Mouse (Mus musculus): ENCODE data around the gene Otop3. TPM values are rescaled to one million over a fixed set of nuclear protein-coding genes. Genes with fewer than 3 reads are reported as not detected.

Otop3 gene
- polyA plus RNA-seq, 1 experiment from 2014 or later = not detected

DNA sequence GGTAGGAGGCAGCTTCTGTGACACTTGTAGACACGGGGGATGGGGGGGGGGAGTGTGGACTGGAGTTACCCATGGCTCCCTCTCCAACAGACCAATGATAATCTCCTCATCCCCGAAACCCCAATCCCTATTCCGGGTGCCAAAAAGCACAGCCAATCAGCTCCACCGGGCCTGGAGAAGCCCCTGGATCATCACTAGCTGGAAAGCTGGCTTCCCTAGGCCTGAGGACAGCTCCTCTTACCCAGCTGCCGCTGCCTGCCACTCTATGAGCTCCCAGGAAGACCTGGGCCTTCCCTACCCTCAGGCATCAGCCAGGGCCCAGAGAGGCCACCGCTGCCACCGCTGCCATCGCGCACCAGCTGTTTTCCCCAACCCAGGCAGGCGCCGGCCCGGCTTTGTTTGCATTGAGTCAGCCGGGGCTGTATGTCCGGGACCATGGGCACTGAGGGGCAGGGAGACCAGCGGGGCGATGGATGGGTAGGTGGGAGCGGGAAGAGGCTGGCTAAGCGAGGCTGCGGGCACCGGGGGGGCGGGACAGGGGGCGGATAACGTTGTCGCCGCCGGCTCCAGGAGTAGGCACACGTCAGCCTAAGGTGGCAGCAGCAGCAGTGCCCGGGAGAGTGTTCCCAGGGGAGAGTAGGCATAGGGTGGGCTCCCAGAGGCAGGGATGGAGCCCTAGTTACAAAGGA lies 32.3 kb downstream of the Otop3 start:
- H3K4me3 ChIP-seq = peak overlapping the region; percentile 63
- no peak for ATAC-seq (ENCODE audit: extremely low read depth, insufficient number of reproducible peaks, low FRiP score, low TSS enrichment)

DNA sequence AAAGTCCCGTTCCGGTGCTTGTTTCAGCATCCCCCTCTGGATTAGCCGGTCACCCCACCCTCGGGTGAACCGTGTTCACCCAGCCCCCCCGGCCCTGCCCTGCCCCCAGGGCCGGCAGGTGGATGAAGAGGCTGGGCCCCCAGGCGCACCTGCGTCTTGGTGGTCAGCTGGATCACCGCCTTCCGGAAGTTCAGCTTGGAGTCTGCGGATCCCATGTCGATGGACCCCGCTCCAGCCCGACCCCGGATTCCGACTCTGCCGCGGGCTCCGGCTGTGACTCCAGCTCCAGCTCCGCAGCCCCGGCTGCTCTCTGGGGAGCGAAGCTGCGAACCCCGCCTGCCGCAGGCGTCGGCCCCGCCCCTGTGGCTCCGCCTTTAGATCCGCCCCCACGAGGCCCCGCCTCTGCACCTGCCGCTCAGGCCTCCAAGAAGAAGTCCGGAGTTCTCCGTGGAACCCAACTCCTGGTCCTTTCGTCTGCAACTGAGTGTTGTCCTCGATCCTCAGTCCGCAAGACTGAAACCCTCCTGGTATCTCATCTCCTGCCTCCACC lies 32.9 kb downstream of the Otop3 start, which contains the start of gene Hid1:
Hid1 (minus strand) TSS at position 362 of the 550 bp plus-strand sequence.
- peak; percentile 64 for ATAC-seq (ENCODE audit: extremely low read depth, insufficient number of reproducible peaks, low FRiP score, low TSS enrichment)
- Histone ChIP-seq H3K36me3 (no peaks in the 10 kb centered on the region), H3K9me3 (no peaks in the 10 kb centered on the region), H3K9ac (peak within 1 kb of the TSS; percentile 83), H3K4me2 (peak within 1 kb of the TSS; percentile 95), H3K4me1 (peaks cover 25% of the 10 kb centered on the region), H3K27me3 (replicated peaks) (peaks cover 86% of the 10 kb centered on the region), H3K4me3 (peak within 1 kb of the TSS; percentile 63), H3K27ac (replicated peaks) (0 out of 2 replicates have a peak within 1 kb of the TSS, but pooled peaks have one; percentile 28)
- WGBS = under 1% methylated on average over 39 of the region's 39 CpGs

More for the DNA sequence above, 32.3 kb downstream of the Otop3 start:
- peaks cover 25% of the 10 kb centered on the region for H3K4me1 ChIP-seq
- H3K9ac ChIP-seq = peak overlapping the region; percentile 83
- peak overlapping the region; percentile 95 for H3K4me2 ChIP-seq
- 0 out of 2 replicates have a peak overlapping the region, but pooled peaks have one; percentile 28 for H3K27ac ChIP-seq (replicated peaks)
- WGBS = 3% methylated on average over 27 of the region's 28 CpGs
- H3K27me3 ChIP-seq (replicated peaks) = peaks cover 82% of the 10 kb centered on the region
- H3K9me3 ChIP-seq = no peaks in the 10 kb centered on the region
- no peaks in the 10 kb centered on the region for H3K36me3 ChIP-seq

DNA sequence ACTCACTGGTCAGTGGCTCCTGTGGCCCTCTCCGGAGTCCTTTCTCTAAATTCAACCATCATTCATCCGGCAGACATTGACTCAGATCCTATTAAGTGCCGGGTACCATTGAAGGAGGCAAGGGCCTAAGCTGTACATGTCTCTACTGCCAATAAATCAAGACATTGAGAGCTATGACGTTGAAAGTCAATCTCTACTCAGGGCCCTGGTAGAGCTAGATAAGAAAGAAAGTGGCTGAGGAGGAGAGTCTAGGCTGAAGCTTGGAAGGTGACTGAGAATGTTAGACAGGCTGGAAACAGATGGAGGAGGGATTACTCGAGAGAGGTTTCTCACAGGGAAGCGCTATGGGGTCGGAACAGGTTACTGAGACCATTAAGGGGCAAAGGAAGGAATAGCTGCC lies 35.8 kb downstream of the Otop3 start:
- no peak overlapping the region for H3K4me3 ChIP-seq
- H3K27ac ChIP-seq (replicated peaks) = no peak overlapping the region
- H3K27me3 ChIP-seq (replicated peaks) = peaks cover 94% of the 10 kb centered on the region
- WGBS = 47% methylated on average over 7 of the region's 7 CpGs
- no peak overlapping the region for H3K4me2 ChIP-seq
- no peak overlapping the region for H3K9ac ChIP-seq
- H3K4me1 ChIP-seq = peaks cover 37% of the 10 kb centered on the region
- H3K9me3 ChIP-seq = no peaks in the 10 kb centered on the region
- H3K36me3 ChIP-seq = no peaks in the 10 kb centered on the region
- ATAC-seq (ENCODE audit: extremely low read depth, insufficient number of reproducible peaks, low FRiP score, low TSS enrichment) = no peak

DNA sequence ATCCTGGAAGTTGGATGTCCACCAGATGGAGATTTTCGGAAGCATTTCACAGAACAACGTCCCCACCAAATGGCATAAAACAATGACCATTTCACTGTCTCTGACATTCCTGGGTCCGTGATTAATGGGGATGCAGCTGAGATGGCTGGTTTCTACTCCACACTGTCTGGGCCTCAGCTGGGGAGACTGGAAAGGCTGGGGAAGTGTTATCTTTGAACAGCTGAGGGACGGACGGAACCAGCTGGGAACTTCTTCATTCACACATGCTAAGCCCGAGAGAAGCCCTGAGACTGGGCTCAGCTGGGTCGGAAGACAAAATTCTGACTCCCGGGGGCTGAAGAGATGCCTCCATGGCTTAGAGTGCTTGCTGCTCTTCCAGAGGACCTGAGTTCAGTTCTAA lies 36.8 kb downstream of the Otop3 start:
- no peak for ATAC-seq (ENCODE audit: extremely low read depth, insufficient number of reproducible peaks, low FRiP score, low TSS enrichment)
- Histone ChIP-seq H3K4me1 (peaks cover 31% of the 10 kb centered on the region), H3K36me3 (no peaks in the 10 kb centered on the region), H3K9me3 (no peaks in the 10 kb centered on the region), H3K4me2 (no peak overlapping the region), H3K9ac (no peak overlapping the region), H3K27me3 (replicated peaks) (peaks cover 93% of the 10 kb centered on the region), H3K27ac (replicated peaks) (no peak overlapping the region), H3K4me3 (no peak overlapping the region)
- WGBS = 45% methylated on average over 8 of the region's 8 CpGs

DNA sequence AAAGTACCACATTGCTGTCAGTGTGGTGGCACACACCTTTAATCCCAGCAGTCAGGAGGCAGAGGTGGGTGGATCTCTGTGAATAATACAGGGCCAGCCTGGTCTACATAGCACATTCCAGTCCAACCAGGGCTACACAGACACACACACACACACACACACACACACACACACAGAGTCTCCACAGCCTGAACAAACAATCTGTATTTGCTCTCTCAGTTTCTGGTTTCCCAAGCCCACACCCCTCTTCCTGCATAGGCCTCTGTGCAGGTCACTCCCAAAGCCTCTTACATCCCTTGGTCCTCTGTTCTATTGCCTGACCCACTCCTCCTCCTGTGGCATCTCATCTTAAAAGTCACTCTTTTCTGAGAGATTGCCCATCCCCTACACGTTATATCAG lies 37.5 kb downstream of the Otop3 start:
- Histone ChIP-seq H3K27ac (replicated peaks) (no peak overlapping the region), H3K9ac (no peak overlapping the region), H3K4me1 (peaks cover 24% of the 10 kb centered on the region), H3K36me3 (no peaks in the 10 kb centered on the region), H3K4me2 (no peak overlapping the region), H3K4me3 (no peak overlapping the region), H3K9me3 (no peaks in the 10 kb centered on the region), H3K27me3 (replicated peaks) (peaks cover 90% of the 10 kb centered on the region)
- no peak for ATAC-seq (ENCODE audit: extremely low read depth, insufficient number of reproducible peaks, low FRiP score, low TSS enrichment)
- 37% methylated on average over 1 of the region's 1 CpGs for whole genome bisulfite sequencing

DNA sequence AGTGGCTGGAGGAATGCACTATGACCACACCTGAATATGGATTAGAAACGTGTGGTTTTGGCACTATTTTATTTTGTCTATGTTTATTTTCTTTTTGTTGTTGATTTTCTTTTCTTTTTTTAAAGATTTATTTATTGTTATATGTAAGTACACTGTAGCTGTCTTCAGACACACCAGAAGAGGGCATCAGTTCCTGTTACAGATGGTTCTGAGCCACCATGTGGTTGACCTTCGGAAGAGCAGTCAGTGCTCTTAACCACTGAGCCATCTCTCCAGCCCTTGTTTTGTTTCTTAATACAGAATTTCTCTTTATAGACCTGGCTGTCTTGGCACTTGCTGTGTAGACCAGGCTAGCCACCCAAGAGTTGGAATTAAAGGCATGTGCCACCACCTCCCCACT lies 38.2 kb downstream of the Otop3 start:
- H3K36me3 ChIP-seq = no peaks in the 10 kb centered on the region
- peaks cover 85% of the 10 kb centered on the region for H3K27me3 ChIP-seq (replicated peaks)
- H3K4me3 ChIP-seq = no peak overlapping the region
- H3K27ac ChIP-seq (replicated peaks) = no peak overlapping the region
- ATAC-seq (ENCODE audit: extremely low read depth, insufficient number of reproducible peaks, low FRiP score, low TSS enrichment) = no peak
- H3K4me2 ChIP-seq = no peak overlapping the region
- 39% methylated on average over 2 of the region's 2 CpGs for WGBS
- H3K9me3 ChIP-seq = no peaks in the 10 kb centered on the region
- H3K9ac ChIP-seq = no peak overlapping the region
- H3K4me1 ChIP-seq = peaks cover 17% of the 10 kb centered on the region

DNA sequence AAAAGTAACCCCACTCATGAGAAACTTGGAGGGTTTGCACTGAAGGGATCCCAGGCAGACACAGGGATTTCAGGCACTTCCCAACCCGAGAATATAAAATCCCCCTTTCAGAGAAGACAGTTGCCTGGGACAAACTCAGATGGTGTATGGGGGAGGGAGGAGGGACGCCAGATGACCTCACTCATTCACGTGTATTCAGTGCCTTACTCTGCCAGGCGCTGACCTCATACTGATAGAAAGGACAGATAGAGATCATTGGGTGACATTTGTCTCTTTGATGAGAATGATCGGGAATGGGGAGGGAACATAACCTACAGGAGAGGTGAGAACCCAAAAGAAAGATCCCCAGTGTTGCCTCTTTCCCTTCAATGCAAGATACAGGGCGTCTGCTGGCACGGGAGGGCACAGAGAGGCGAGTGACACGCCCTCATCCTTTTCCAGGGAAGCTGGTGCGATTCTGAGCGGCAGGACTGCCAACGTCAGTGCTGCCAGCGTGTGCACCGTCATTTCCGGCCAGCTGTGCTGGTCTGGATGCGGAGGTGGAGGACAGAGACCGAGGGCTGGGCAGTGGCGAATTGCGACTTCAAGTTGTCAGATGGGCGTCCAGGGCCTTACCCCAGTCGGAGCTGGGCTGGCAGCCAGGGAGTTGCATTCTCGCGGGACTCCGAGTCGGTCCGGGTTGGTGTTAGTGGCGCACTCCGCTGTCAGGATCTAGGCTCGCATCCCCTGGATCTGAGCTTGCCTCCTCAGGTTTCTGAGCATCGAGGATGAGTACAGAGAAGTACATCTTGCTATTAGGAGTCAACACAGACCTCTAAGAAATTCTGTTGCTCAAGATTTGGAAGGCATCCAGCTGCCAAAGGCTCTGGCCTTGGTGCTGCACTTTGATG lies 39.5 kb downstream of the Otop3 start:
- no peak overlapping the region; the same call in 1 of the 2 replicates for H3K27ac ChIP-seq (replicated peaks)

DNA sequence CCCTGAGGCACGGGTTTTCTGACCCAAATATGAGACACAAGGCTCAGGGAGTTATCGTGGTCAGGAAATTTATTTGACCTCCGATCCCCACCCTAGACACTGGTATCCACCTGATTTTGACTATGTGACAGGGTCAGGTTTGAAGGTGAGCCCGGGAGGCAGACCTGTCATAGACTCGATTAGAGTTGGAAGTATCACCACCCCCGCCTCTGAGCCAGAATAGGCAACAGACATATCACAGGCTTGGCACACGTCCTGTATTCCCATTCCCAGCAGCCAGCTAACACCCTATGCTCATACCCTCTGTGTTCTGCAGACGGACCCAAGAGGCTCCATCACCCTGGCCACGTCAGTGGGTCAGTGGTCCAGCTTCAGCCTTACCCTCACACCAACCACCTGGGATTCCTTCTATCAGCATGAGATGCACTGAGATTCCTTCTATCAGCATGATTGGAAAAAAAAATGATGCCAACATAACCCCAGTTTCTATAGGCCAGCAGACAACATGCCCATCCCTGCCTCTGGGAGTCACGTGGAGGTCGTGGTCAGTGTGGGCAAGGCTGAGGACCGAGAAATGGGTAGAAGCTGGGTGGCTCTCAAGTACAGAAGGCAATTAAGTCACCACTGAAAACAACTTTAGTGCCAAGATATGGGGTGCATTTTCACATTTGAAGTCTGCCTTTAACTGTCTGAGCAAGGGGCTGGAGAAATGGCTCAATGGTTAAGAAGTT lies 40.3 kb downstream of the Otop3 start:
- Histone ChIP-seq H3K4me2 (peak overlapping the region; percentile 82), H3K4me1 (peaks cover 16% of the 10 kb centered on the region), H3K36me3 (no peaks in the 10 kb centered on the region), H3K27me3 (replicated peaks) (peaks cover 66% of the 10 kb centered on the region), H3K9ac (peak overlapping the region; percentile 76), H3K27ac (replicated peaks) (no peak overlapping the region; the same call in 1 of the 2 replicates), H3K9me3 (no peaks in the 10 kb centered on the region; the same call in 1 of the 2 replicates), H3K4me3 (peak overlapping the region; percentile 49)
- ATAC-seq (ENCODE audit: extremely low read depth, insufficient number of reproducible peaks, low FRiP score, low TSS enrichment) = no peak
- WGBS = 51% methylated on average over 12 of the region's 12 CpGs

More for the DNA sequence above, 39.5 kb downstream of the Otop3 start:
- Histone ChIP-seq H3K9me3 (no peaks in the 10 kb centered on the region; the same call in 1 of the 2 replicates), H3K27me3 (replicated peaks) (peaks cover 74% of the 10 kb centered on the region), H3K4me2 (peak overlapping the region; percentile 82), H3K4me3 (peak overlapping the region; percentile 49), H3K36me3 (no peaks in the 10 kb centered on the region), H3K4me1 (peaks cover 16% of the 10 kb centered on the region), H3K9ac (peak overlapping the region; percentile 76)
- ATAC-seq (ENCODE audit: extremely low read depth, insufficient number of reproducible peaks, low FRiP score, low TSS enrichment) = no peak; the same call in 1 of the 2 replicates
- 2% methylated on average over 30 of the region's 30 CpGs for WGBS

DNA sequence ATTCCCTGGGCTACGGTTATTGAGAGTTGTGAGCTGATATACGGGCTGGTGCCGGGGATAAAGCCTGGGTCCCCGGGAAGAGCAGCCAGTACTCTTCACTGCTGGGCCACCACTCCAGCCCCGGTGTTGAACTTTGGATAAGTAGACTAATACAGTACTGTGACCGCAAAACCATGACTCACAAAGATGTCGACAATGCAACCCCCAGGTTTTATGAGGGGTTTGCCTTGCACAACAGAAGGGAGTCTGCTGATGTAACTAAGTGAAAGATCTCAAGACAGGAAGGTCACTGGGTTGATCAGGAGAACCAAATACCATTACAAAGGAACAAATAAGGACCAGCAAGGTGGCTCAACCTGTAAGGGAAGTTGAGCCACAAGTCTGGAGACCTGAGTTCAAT lies 42.2 kb downstream of the Otop3 start:
- H3K27me3 ChIP-seq (replicated peaks) = peaks cover 48% of the 10 kb centered on the region
- H3K27ac ChIP-seq (replicated peaks) = no peak overlapping the region
- peaks cover 21% of the 10 kb centered on the region for H3K4me1 ChIP-seq
- H3K9ac ChIP-seq = no peak overlapping the region
- no peak overlapping the region for H3K4me2 ChIP-seq
- no peak overlapping the region for H3K4me3 ChIP-seq
- H3K9me3 ChIP-seq = no peaks in the 10 kb centered on the region; the same call in 1 of the 2 replicates
- 57% methylated on average over 7 of the region's 7 CpGs for WGBS
- H3K36me3 ChIP-seq = no peaks in the 10 kb centered on the region
- no peak for ATAC-seq (ENCODE audit: extremely low read depth, insufficient number of reproducible peaks, low FRiP score, low TSS enrichment)

DNA sequence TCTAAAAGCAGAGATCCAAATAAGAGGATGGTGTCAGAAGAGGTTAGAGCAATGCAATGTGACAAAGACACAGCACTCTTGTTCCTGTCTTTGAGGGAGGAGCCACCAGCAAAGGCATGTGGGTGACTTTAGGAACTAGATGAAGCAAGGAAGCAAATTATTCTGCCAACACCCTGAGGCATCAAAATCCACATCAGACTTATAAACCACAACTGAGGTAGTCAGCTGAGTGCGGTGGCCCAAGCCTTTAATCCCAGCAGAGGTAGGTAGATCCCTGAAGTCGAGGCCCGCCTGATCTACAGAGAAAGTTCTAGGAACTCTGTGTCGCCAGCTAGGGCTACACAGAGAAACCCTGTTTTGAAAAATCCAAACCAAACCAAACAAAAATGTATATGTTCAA lies 42.7 kb downstream of the Otop3 start:
- no peaks in the 10 kb centered on the region for H3K36me3 ChIP-seq
- peaks cover 43% of the 10 kb centered on the region for H3K27me3 ChIP-seq (replicated peaks)
- no peak overlapping the region for H3K9ac ChIP-seq
- WGBS = 78% methylated on average over 4 of the region's 4 CpGs
- H3K9me3 ChIP-seq = no peaks in the 10 kb centered on the region; the same call in 1 of the 2 replicates
- ATAC-seq (ENCODE audit: extremely low read depth, insufficient number of reproducible peaks, low FRiP score, low TSS enrichment) = no peak
- no peak overlapping the region for H3K4me2 ChIP-seq
- no peak overlapping the region for H3K27ac ChIP-seq (replicated peaks)
- H3K4me3 ChIP-seq = no peak overlapping the region
- peaks cover 21% of the 10 kb centered on the region for H3K4me1 ChIP-seq
